ENCODE assay signal across 39 mouse cellular contexts in genomic region chr17:36672119-36672518, GRCm38 (mm10). TPM values are rescaled to one million over a fixed set of nuclear protein-coding genes. Genes with fewer than 3 reads are reported as not detected.
"Had no signal": no experiment of that assay in that cellular context is flagged by ENCODE, and none has a peak within 500 bp of the region (broad histone marks: within the 10 kb centered on the region; RNA-seq: fewer than 3 reads in every experiment).

TSS of gene H2-M1 (minus strand) at chr17:36672219.

- H3K4me2 ChIP-seq: limb, embryonic 12.5 days; limb, embryonic 13.5 days; limb, embryonic 15.5 days; liver, embryonic 11.5 days; liver, embryonic 12.5 days; liver, embryonic 13.5 days; liver, embryonic 15.5 days; lung, embryonic 14.5 days; lung, embryonic 15.5 days; midbrain, embryonic 11.5 days; midbrain, embryonic 12.5 days; midbrain, embryonic 13.5 days; midbrain, embryonic 15.5 days; neural tube, embryonic 12.5 days had no signal

- H3K9ac ChIP-seq: limb, embryonic 12.5 days; limb, embryonic 13.5 days; limb, embryonic 15.5 days; liver, embryonic 12.5 days; liver, embryonic 13.5 days; liver, embryonic 14.5 days; liver, embryonic 15.5 days; liver, postnatal 0 days; lung, embryonic 14.5 days; lung, embryonic 15.5 days; midbrain, embryonic 12.5 days; midbrain, embryonic 13.5 days; midbrain, embryonic 15.5 days; neural tube, embryonic 12.5 days had no signal

- ATAC-seq: liver, embryonic 12.5 days; liver, postnatal 0 days; lung, postnatal 0 days; midbrain, embryonic 13.5 days; midbrain, embryonic 15.5 days; midbrain, embryonic 16.5 days had no signal

- H3K36me3 ChIP-seq: limb, embryonic 10.5 days; limb, embryonic 12.5 days; limb, embryonic 13.5 days; limb, embryonic 15.5 days; liver, embryonic 12.5 days; liver, embryonic 13.5 days; liver, embryonic 15.5 days; lung, embryonic 15.5 days; midbrain, embryonic 10.5 days; midbrain, embryonic 12.5 days; midbrain, embryonic 13.5 days; midbrain, embryonic 15.5 days; neural tube, embryonic 12.5 days had no signal

- DNase-seq: left cerebral cortex, postnatal 4 days; liver; liver, embryonic 13.5 days; liver, postnatal 0 days; lung, adult 18-20 months; lung, adult 2 months; lung, embryonic 14.5 days; lung, postnatal 10 days; lung, postnatal 14 days; lung, postnatal 36 days; lung, postnatal 4 days; midbrain, embryonic 14.5 days had no signal

- H3K4me3 ChIP-seq: limb, embryonic 10.5 days; limb, embryonic 12.5 days; limb, embryonic 13.5 days; limb, embryonic 15.5 days; liver, embryonic 12.5 days; liver, embryonic 13.5 days; liver, embryonic 15.5 days; lung, embryonic 15.5 days; megakaryocyte, embryonic 14.5 days; midbrain, embryonic 10.5 days; midbrain, embryonic 12.5 days; midbrain, embryonic 13.5 days; midbrain, embryonic 15.5 days; myocyte; neural tube, embryonic 12.5 days had no signal

- H3K4me1 ChIP-seq: limb, embryonic 10.5 days; limb, embryonic 12.5 days; limb, embryonic 13.5 days; limb, embryonic 15.5 days; liver, embryonic 12.5 days; liver, embryonic 13.5 days; liver, embryonic 15.5 days; lung, embryonic 15.5 days; megakaryocyte, embryonic 14.5 days; midbrain, embryonic 10.5 days; midbrain, embryonic 12.5 days; midbrain, embryonic 13.5 days; midbrain, embryonic 15.5 days; neural tube, embryonic 12.5 days had no signal

- H3K27ac ChIP-seq: limb, embryonic 10.5 days; limb, embryonic 12.5 days; limb, embryonic 13.5 days; limb, embryonic 15.5 days; liver, embryonic 12.5 days; liver, embryonic 13.5 days; liver, embryonic 14.5 days; liver, embryonic 15.5 days; lung, embryonic 15.5 days; macrophage; midbrain, embryonic 10.5 days; midbrain, embryonic 12.5 days; midbrain, embryonic 13.5 days; midbrain, embryonic 15.5 days; neural tube, embryonic 12.5 days had no signal

- H3K9me3 ChIP-seq: limb, embryonic 10.5 days; limb, embryonic 12.5 days; limb, embryonic 13.5 days; limb, embryonic 15.5 days; liver, embryonic 12.5 days; liver, embryonic 15.5 days; lung, embryonic 15.5 days; megakaryocyte, embryonic 14.5 days; midbrain, embryonic 12.5 days; midbrain, embryonic 13.5 days; midbrain, embryonic 15.5 days; neural tube, embryonic 12.5 days had no signal

- H3K27me3 ChIP-seq: limb, embryonic 12.5 days; limb, embryonic 13.5 days; limb, embryonic 15.5 days; liver, embryonic 12.5 days; liver, embryonic 13.5 days; liver, embryonic 15.5 days; lung, embryonic 15.5 days; megakaryocyte, embryonic 14.5 days; midbrain, embryonic 12.5 days; midbrain, embryonic 13.5 days; midbrain, embryonic 15.5 days; neural tube, embryonic 12.5 days had no signal

RNA-seq across cellular contexts. Expression of gene H2-M1, which starts in this region (rescaled TPM):
- polyA plus RNA-seq: limb, embryonic 10.5 days; limb, embryonic 11.5 days; limb, embryonic 12.5 days; limb, embryonic 13.5 days; limb, embryonic 14.5 days; limb, embryonic 15.5 days; liver, adult 2 months; liver, embryonic 11.5 days; liver, embryonic 12.5 days; liver, embryonic 13.5 days; liver, embryonic 14.5 days; liver, embryonic 15.5 days; liver, embryonic 16.5 days; liver, postnatal 0 days; lung, adult 2 months; lung, embryonic 14.5 days; lung, embryonic 15.5 days; lung, embryonic 16.5 days; lung, postnatal 0 days; macrophage; midbrain, embryonic 10.5 days; midbrain, embryonic 11.5 days; midbrain, embryonic 12.5 days; midbrain, embryonic 13.5 days; midbrain, embryonic 14.5 days; midbrain, embryonic 15.5 days; midbrain, embryonic 16.5 days; midbrain, postnatal 0 days; myocyte; neural tube, embryonic 11.5 days; neural tube, embryonic 12.5 days had no signal
